Comparison of ENCODE assay signal across 19 mouse cellular contexts in genomic region chr16:11701579-11701978, GRCm38 (mm10).
"Had no signal": no experiment of that assay in that cellular context is flagged by ENCODE, and none has a peak within 500 bp of the region (broad histone marks: within the 10 kb centered on the region; RNA-seq: fewer than 3 reads in every experiment).

No protein-coding gene starts in this region.

- H3K27ac ChIP-seq: midbrain, embryonic 10.5 days; midbrain, embryonic 12.5 days; neural tube, embryonic 13.5 days; neural tube, embryonic 15.5 days had no signal

- H3K9ac ChIP-seq: lung, embryonic 14.5 days; midbrain, embryonic 12.5 days; neural tube, embryonic 13.5 days; neural tube, embryonic 15.5 days had no signal

- H3K9me3 ChIP-seq: midbrain, embryonic 10.5 days; midbrain, embryonic 12.5 days; neural tube, embryonic 13.5 days; neural tube, embryonic 15.5 days had no signal

- H3K4me3 ChIP-seq: midbrain, embryonic 10.5 days; midbrain, embryonic 12.5 days; myocyte; neural tube, embryonic 13.5 days; neural tube, embryonic 15.5 days had no signal

- H3K36me3 ChIP-seq: midbrain, embryonic 10.5 days; midbrain, embryonic 12.5 days; neural tube, embryonic 13.5 days; neural tube, embryonic 15.5 days had no signal

- ATAC-seq: midbrain, embryonic 16.5 days had no signal

- DNase-seq: lung, adult 18-20 months; lung, embryonic 14.5 days; lung, postnatal 10 days; lung, postnatal 4 days; midbrain, embryonic 14.5 days; retina, postnatal 1 day; right cerebral cortex, adult 18-20 months; right cerebral cortex, postnatal 25 days; right cerebral cortex, postnatal 4 days; spleen, adult 18-20 months; thymus, adult 18-20 months; thymus, postnatal 14 days; thymus, postnatal 36 days had no signal

- H3K4me1 ChIP-seq: midbrain, embryonic 10.5 days; midbrain, embryonic 12.5 days; neural tube, embryonic 13.5 days; neural tube, embryonic 15.5 days had no signal

- H3K27me3 ChIP-seq: midbrain, embryonic 12.5 days; neural tube, embryonic 13.5 days; neural tube, embryonic 15.5 days had no signal

- H3K4me2 ChIP-seq: lung, embryonic 14.5 days; midbrain, embryonic 12.5 days; neural tube, embryonic 13.5 days; neural tube, embryonic 15.5 days had no signal
